Mouse (Mus musculus) myocyte (in vitro differentiated cells): Measurements from ENCODE around the gene Pdk2. TPM values are rescaled to one million over a fixed set of nuclear protein-coding genes. Genes with fewer than 3 reads are reported as not detected.

Experiments
- H3K27me3 ChIP-seq: one replicate; pipeline ENCODE4 v1.6.1; 2011; ENCODE audit not compliant: control insufficient read depth, insufficient read depth, insufficient read length
- H3K36me3 ChIP-seq: one replicate; pipeline ENCODE4 v1.6.1; 2011; ENCODE audit not compliant: control insufficient read depth, insufficient read depth
- H3K4me2 ChIP-seq: one replicate; pipeline ENCODE4 v1.6.1; 2011; ENCODE audit warnings: low read depth, control low read depth
- H3K4me3 ChIP-seq: one replicate; pipeline ENCODE4 v1.5.1; 2011; ENCODE audit warnings: mild to moderate bottlenecking, control low read depth, moderate library complexity
- H3K79me2 ChIP-seq: one replicate; pipeline ENCODE4 v1.6.1; 2011; ENCODE audit not compliant: control insufficient read depth, insufficient read depth
- H3ac ChIP-seq: one replicate; pipeline ENCODE4 v1.6.1; 2011; ENCODE audit not compliant: control insufficient read depth, insufficient read length
- CEBPB ChIP-seq: IDR thresholded peaks from 2 replicates; pipeline ENCODE4 v1.6.1; 2011; ENCODE audit warnings: mild to moderate bottlenecking, moderate library complexity; ENCODE audit not compliant: poor library complexity, insufficient read depth, severe bottlenecking
- E2F4 ChIP-seq: IDR thresholded peaks from one replicate; pipeline ENCODE4 v1.6.1; 2011; ENCODE audit warnings: mild to moderate bottlenecking, control low read depth, moderate library complexity; ENCODE audit not compliant: insufficient read depth
- MAX ChIP-seq: IDR thresholded peaks from one replicate; pipeline ENCODE4 v1.6.1; 2011; ENCODE audit warnings: low read depth, mild to moderate bottlenecking, control low read depth
- MYOD1 ChIP-seq, 3 experiments: IDR thresholded peaks; one replicate each; pipeline ENCODE4 v1.6.1; 2011; ENCODE audit warnings: control low read depth in 2 of 3, low read depth in 2 of 3, mild to moderate bottlenecking in 2 of 3, moderate library complexity in 1 of 3; ENCODE audit not compliant: insufficient read length in 2 of 3, control insufficient read depth in 1 of 3
- MYOG ChIP-seq, 3 experiments: IDR thresholded peaks; one replicate each; pipeline ENCODE4 v1.6.1; 2011; ENCODE audit warnings: control low read depth in 2 of 3, low read depth in 2 of 3, mild to moderate bottlenecking in 2 of 3; ENCODE audit not compliant: insufficient read length in 2 of 3, control insufficient read depth in 1 of 3, insufficient read depth in 1 of 3
- POLR2A ChIP-seq: IDR thresholded peaks from one replicate; pipeline ENCODE4 v1.6.1; 2011; ENCODE audit warnings: low read depth, mild to moderate bottlenecking, control low read depth, moderate library complexity; ENCODE audit not compliant: insufficient read length
- POLR2AphosphoS2 ChIP-seq: IDR thresholded peaks from one replicate; pipeline ENCODE4 v1.6.1; 2011; ENCODE audit warnings: low read depth, control low read depth; ENCODE audit not compliant: insufficient read length
- REST ChIP-seq: IDR thresholded peaks from one replicate; pipeline ENCODE4 v1.6.1; 2011; ENCODE audit warnings: mild to moderate bottlenecking, control low read depth, moderate library complexity; ENCODE audit not compliant: insufficient read depth, insufficient read length
- SRF ChIP-seq: IDR thresholded peaks from one replicate; pipeline ENCODE4 v1.6.1; 2011; ENCODE audit warnings: low read depth; ENCODE audit not compliant: control insufficient read depth, insufficient read length
- TCF12 ChIP-seq: IDR thresholded peaks from one replicate; pipeline ENCODE4 v1.6.1; 2011; ENCODE audit warnings: mild to moderate bottlenecking, control low read depth; ENCODE audit not compliant: poor library complexity, insufficient read depth, severe bottlenecking
- TCF3 ChIP-seq: IDR thresholded peaks from one replicate; pipeline ENCODE4 v1.6.1; 2011; ENCODE audit warnings: low read depth, control low read depth; ENCODE audit not compliant: insufficient read length
- USF1 ChIP-seq: IDR thresholded peaks from one replicate; pipeline ENCODE4 v1.6.1; 2011; ENCODE audit warnings: low read depth, mild to moderate bottlenecking, control low read depth, moderate library complexity
- polyA plus RNA-seq: library from polyadenylated mRNA; unstranded; fragments of >200 nt; fragmentation: generic; extraction: Trizol; gene quantifications from one replicate; pipeline ENCODE4 v1.2.1, GENCODE M21; 2012; ENCODE audit warnings: missing spikeins

The Pdk2 gene
- 33.3 TPM for polyA plus RNA-seq

DNA sequence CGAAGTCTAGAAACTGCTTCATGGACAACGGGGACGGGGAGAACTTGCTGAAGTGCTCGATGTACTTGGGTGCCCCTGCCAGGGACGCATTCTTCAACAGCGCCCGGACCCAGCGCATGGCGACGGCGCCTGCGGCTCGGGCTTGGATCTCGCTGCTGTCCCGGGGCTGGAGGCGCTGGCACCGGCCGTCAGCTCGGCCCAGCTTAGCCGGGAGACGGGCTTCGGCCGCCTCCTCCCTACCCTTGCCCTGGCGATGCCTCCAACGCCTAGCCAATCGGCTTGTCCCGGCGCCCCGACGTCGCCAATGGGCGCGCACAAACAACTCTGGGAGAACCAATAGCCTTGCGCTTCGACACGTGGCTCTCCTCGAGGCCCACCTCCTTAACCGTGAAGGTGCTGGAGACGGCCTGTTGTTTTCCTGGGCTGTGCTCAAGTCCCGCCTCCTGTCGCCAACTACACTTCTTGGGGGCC is at the start of gene Pdk2:
Gene Pdk2 (minus strand): TSS at position 216 of the 471 bp plus-strand sequence.
- H3ac ChIP-seq: peak within 1 kb of the TSS; percentile 51
- H3K79me2 ChIP-seq: no peaks in the 10 kb centered on the region
- no peaks in the 10 kb centered on the region for H3K36me3 ChIP-seq
- TF ChIP-seq E2F4 (no peak), MYOD1 (IDR thresholded peaks at IDR 0.05; ENCODE audit: control insufficient read depth in 1 of 3, insufficient read length in 2 of 3, low read depth in 2 of 3) (peak in 1 of 3 experiments; percentile 12), SRF (peak; percentile 47), CEBPB (no peak), POLR2A (peak; percentile 87), MYOG (IDR thresholded peaks at IDR 0.05; ENCODE audit: control insufficient read depth in 1 of 3, insufficient read depth in 1 of 3, insufficient read length in 2 of 3, low read depth in 2 of 3) (no peak), TCF12 (no peak), REST (no peak), USF1 (peak; percentile 91), POLR2AphosphoS2 (peak; percentile 56), TCF3 (no peak), MAX (no peak)
- H3K4me3 ChIP-seq: peak within 1 kb of the TSS; percentile 35
- peak within 1 kb of the TSS; percentile 100 for H3K4me2 ChIP-seq
- no peaks in the 10 kb centered on the region for H3K27me3 ChIP-seq

DNA sequence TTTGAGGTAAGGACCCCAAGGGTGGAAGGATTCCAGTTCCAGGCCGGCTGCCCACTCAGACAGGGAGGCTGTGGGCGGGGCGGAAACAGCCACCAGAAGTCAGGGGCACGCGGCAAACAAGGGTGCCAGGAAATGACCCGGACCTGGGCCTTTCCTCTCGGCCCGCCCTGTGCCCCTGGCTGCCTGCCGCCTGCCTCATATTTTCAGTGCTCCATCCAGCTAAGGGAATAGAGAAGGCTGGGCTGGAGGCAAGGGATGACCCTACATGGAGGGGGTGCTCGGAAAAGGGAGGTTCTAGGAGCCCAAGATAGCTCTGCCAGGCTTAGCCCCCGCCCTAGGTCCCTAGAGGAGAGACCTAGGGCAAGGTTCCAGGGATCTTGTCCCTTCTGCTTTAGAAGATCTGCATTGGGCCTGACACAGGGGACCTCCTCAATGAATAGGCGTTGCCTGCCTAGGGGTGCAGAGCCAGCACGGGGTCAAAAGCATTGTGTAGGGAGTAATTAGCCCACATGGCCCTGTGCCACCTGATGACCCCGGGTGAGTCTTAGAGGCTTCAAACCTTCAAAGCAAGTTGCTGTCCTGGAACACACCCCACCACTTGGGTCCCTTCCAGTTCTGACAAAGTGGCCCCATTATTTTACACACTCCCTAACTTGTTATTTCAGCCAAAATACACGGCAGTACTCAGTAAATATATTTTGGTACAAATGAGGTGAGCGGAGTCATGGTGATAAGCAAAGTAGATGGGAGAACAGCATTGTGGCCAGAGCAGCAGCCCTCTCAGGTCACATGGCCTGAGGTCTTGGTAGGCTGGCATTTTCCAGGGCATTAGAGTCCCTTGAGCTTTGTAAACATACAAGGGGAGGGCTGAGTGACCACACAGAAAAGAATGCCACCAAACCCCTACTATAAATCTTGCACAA is 48.0 kb upstream of the Pdk2 start:
- Histone ChIP-seq H3K4me2 (peak overlapping the region; percentile 56), H3K79me2 (no peaks in the 10 kb centered on the region), H3K27me3 (no peaks in the 10 kb centered on the region), H3K4me3 (no peak overlapping the region), H3ac (no peak overlapping the region), H3K36me3 (no peaks in the 10 kb centered on the region)
- no peak for TF ChIP-seq E2F4
- peak; percentile 83 for TF ChIP-seq USF1

DNA sequence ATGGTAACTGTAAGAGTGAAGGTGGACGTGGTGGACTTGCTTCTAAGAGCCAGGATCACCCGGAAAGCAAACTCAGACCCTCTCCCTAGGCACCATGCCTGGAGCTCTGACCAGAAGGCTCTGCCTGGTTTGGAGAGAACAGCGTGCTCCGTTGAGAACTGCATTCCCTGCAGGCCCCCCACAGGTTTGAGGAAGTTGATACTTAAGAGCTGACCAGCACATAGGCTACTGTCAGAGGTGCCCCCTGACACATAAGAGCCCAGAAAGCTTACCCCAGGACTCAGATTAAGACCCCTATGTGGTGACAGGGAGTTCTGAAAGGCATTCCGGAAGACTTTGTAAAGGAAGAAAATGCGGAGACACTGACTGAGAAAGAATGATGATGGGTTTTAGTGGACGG is 47.1 kb upstream of the Pdk2 start:
- no peak for TF ChIP-seq POLR2AphosphoS2
- no peak for TF ChIP-seq MYOD1 (IDR thresholded peaks at IDR 0.05; ENCODE audit: control insufficient read depth in 1 of 3, insufficient read length in 2 of 3, low read depth in 2 of 3)
- TF ChIP-seq REST: no peak
- no peak for TF ChIP-seq CEBPB
- no peak for TF ChIP-seq TCF3
- no peak for TF ChIP-seq E2F4
- TF ChIP-seq TCF12: no peak
- no peak for TF ChIP-seq SRF
- no peak overlapping the region for H3K4me3 ChIP-seq

DNA sequence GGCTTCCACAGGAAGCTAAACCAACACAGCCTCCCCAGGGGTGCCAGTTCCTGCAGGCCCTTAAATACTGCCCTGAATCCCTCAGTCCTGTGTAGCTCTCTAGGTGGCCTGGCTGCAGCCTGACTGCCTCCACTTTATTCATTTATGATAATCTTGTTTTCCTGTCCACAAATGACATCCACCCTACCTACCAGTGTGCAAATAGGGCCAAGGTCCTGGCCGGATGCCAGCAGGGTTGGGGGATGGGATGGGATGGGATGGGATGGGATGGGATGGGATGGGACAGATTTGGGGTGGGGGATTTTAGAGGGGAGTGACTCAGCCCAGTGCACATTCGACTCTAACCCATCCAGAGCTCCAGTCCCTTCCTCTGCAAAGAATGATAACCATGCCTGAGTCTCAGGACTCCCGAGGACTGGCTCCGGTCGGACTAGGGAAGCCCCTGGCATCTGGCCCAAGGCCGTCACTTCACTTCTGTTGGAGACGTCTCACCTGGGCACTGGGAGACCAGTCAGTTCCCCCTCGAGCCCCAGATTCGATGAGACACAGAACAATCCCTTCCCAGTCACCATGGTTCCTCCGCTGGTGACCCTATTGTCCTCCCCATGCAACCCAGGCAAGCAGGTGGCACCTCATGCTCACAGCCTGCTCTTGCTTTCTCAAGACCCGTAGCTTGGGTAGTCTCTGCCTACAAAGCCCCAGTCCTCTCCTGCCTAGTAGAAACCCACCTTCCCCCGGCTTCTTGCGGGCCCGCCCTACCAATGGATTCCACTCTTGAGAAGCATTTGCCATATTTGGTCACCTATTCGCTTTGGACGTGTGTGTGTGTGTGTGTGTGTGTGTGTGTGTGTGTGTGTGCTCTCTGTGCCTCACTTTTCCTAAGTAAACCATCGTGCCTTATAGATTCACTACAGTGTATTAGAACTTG is 46.4 kb upstream of the Pdk2 start:
- Histone ChIP-seq H3K4me2 (no peak overlapping the region), H3K4me3 (no peak overlapping the region), H3ac (no peak overlapping the region), H3K36me3 (no peaks in the 10 kb centered on the region), H3K27me3 (no peaks in the 10 kb centered on the region), H3K79me2 (no peaks in the 10 kb centered on the region)
- TF ChIP-seq TCF12 (no peak), POLR2A (no peak), USF1 (no peak), MYOD1 (IDR thresholded peaks at IDR 0.05; ENCODE audit: control insufficient read depth in 1 of 3, insufficient read length in 2 of 3, low read depth in 2 of 3) (no peak), MYOG (IDR thresholded peaks at IDR 0.05; ENCODE audit: control insufficient read depth in 1 of 3, insufficient read depth in 1 of 3, insufficient read length in 2 of 3, low read depth in 2 of 3) (no peak), TCF3 (no peak), POLR2AphosphoS2 (no peak), CEBPB (no peak)

More for the DNA sequence above, 47.1 kb upstream of the Pdk2 start:
- H3K4me2 ChIP-seq: peak overlapping the region; percentile 56
- no peaks in the 10 kb centered on the region for H3K36me3 ChIP-seq
- H3K27me3 ChIP-seq: no peaks in the 10 kb centered on the region
- H3K79me2 ChIP-seq: no peaks in the 10 kb centered on the region
- H3ac ChIP-seq: no peak overlapping the region
